Mouse (Mus musculus) heart, embryonic 15.5 days (tissue): Measurements from ENCODE around the gene Fkbp7. TPM values are rescaled to one million over a fixed set of nuclear protein-coding genes. Genes with fewer than 3 reads are reported as not detected.
A peak's percentile ranks its signal among the peaks of the same experiment; 100 is the strongest.

Experiments
- ATAC-seq: fragments of 200-750 bp; cut with Nextera tagmentation; replicated peaks from 2 replicates; pipeline ENCODE4 v1.8.0; 2017; ENCODE audit warnings: low read depth, moderate TSS enrichment; ENCODE audit not compliant: insufficient number of reproducible peaks, insufficient read depth, low FRiP score
- H3K27ac ChIP-seq: fragments of 300-500 bp; sonication (generic); 2 replicates; pipeline ENCODE4 v1.5.1; 2015; ENCODE audit warnings: mild to moderate bottlenecking, inconsistent platforms
- H3K27me3 ChIP-seq: fragments of 300-500 bp; sonication (generic); 2 replicates; pipeline ENCODE4 v1.6.1; 2015; ENCODE audit warnings: inconsistent platforms
- H3K36me3 ChIP-seq: fragments of 300-500 bp; sonication (generic); 2 replicates; pipeline ENCODE4 v1.6.1; 2015; ENCODE audit warnings: mild to moderate bottlenecking, inconsistent platforms
- H3K4me1 ChIP-seq: fragments of 300-500 bp; sonication (generic); replicated peaks from 2 replicates; pipeline ENCODE4 v1.6.1; 2015; ENCODE audit warnings: inconsistent platforms
- H3K4me2 ChIP-seq: fragments of 300-500 bp; sonication (generic); 2 replicates; pipeline ENCODE4 v1.6.1; 2015; ENCODE audit warnings: inconsistent platforms, mild to moderate bottlenecking, moderate library complexity
- H3K4me3 ChIP-seq: fragments of 300-500 bp; sonication (generic); 2 replicates; pipeline ENCODE4 v1.5.1; 2015; ENCODE audit warnings: mild to moderate bottlenecking, inconsistent platforms
- H3K9ac ChIP-seq: fragments of 300-500 bp; sonication (generic); 2 replicates; pipeline ENCODE4 v1.6.1; 2015; ENCODE audit warnings: mild to moderate bottlenecking, inconsistent platforms
- H3K9me3 ChIP-seq: fragments of 300-500 bp; sonication (generic); replicated peaks from 2 replicates; pipeline ENCODE4 v1.6.1; 2016; ENCODE audit warnings: inconsistent platforms
- WGBS: fragments of 180-500 bp; shearing (Covaris S2); methylation state at CpG from one replicate; pipeline ENCODE4 v1.1.7; 2015; ENCODE audit warnings: mixed read lengths; 5-methylcytosine and 5-hydroxymethylcytosine counted together
- polyA plus RNA-seq: library from polyadenylated mRNA; unstranded; fragments of >200 nt; fragmentation: Nextera tagmentation; extraction: Ambion mirVana; gene quantifications from 2 replicates; pipeline ENCODE4 v1.2.1, GENCODE M21; 2015

Gene Fkbp7
- polyA plus RNA-seq, 1 experiment from 2014 or later = 66.1 TPM

- Histone ChIP-seq H3K4me1 (no peaks in the 10 kb centered on the region), H3K9ac (no peak overlapping the region), H3K4me3 (no peak overlapping the region), H3K27ac (no peak overlapping the region), H3K4me2 (no peak overlapping the region), H3K36me3 (peaks cover 17% of the 10 kb centered on the region; the same call in 1 of the 2 replicates), H3K9me3 (no peaks in the 10 kb centered on the region), H3K27me3 (no peaks in the 10 kb centered on the region)
- WGBS = 57% methylated on average over 6 of the region's 8 CpGs
- no peak for ATAC-seq
Observed at GRCm38 (mm10) chr2:76659419-76659818, 13.5 kb downstream of the Fkbp7 start.

- Histone ChIP-seq H3K27ac (no peak overlapping the region), H3K4me2 (no peak overlapping the region), H3K9me3 (no peaks in the 10 kb centered on the region), H3K4me1 (no peaks in the 10 kb centered on the region), H3K36me3 (peaks cover 12% of the 10 kb centered on the region; the same call in 1 of the 2 replicates), H3K4me3 (no peak overlapping the region), H3K27me3 (no peaks in the 10 kb centered on the region), H3K9ac (no peak overlapping the region)
- no peak for ATAC-seq
- WGBS = 78% methylated on average over 13 of the region's 13 CpGs
Observed at GRCm38 (mm10) chr2:76658551-76658950, 14.4 kb downstream of the Fkbp7 start.

- Histone ChIP-seq H3K36me3 (no peaks in the 10 kb centered on the region), H3K9ac (no peak overlapping the region), H3K4me2 (no peak overlapping the region), H3K4me1 (no peaks in the 10 kb centered on the region), H3K4me3 (no peak overlapping the region), H3K27ac (no peak overlapping the region), H3K27me3 (no peaks in the 10 kb centered on the region), H3K9me3 (no peaks in the 10 kb centered on the region)
- ATAC-seq = no peak
- 3% methylated on average over 1 of the region's 1 CpGs for WGBS
Observed at GRCm38 (mm10) chr2:76655982-76656381, 16.9 kb downstream of the Fkbp7 start.

GRCm38 (mm10) chr2:76655444-76655843, 17.5 kb downstream of the Fkbp7 start:
- no peaks in the 10 kb centered on the region for H3K27me3 ChIP-seq
- no peaks in the 10 kb centered on the region for H3K4me1 ChIP-seq
- no peak for ATAC-seq
- no peak overlapping the region for H3K27ac ChIP-seq
- H3K36me3 ChIP-seq = no peaks in the 10 kb centered on the region
- H3K4me2 ChIP-seq = no peak overlapping the region
- no peaks in the 10 kb centered on the region for H3K9me3 ChIP-seq
- WGBS = 73% methylated on average over 3 of the region's 3 CpGs
- no peak overlapping the region for H3K4me3 ChIP-seq
- no peak overlapping the region for H3K9ac ChIP-seq

GRCm38 (mm10) chr2:76654646-76655045, 18.3 kb downstream of the Fkbp7 start:
- no peaks in the 10 kb centered on the region for H3K27me3 ChIP-seq
- ATAC-seq = no peak
- 74% methylated on average over 5 of the region's 5 CpGs for WGBS

GRCm38 (mm10) chr2:76653070-76653469, 19.8 kb downstream of the Fkbp7 start:
- Histone ChIP-seq H3K27ac (no peak overlapping the region), H3K4me3 (no peak overlapping the region), H3K9me3 (no peaks in the 10 kb centered on the region), H3K9ac (no peak overlapping the region), H3K4me1 (peaks cover 6% of the 10 kb centered on the region; the same call in 1 of the 2 replicates), H3K4me2 (no peak overlapping the region), H3K36me3 (no peaks in the 10 kb centered on the region), H3K27me3 (no peaks in the 10 kb centered on the region)
- ATAC-seq = no peak
- 91% methylated on average over 4 of the region's 4 CpGs for WGBS

More at GRCm38 (mm10) chr2:76654646-76655045, 18.3 kb downstream of the Fkbp7 start:
- no peak overlapping the region for H3K4me3 ChIP-seq
- no peak overlapping the region for H3K4me2 ChIP-seq
- H3K27ac ChIP-seq = no peak overlapping the region
- no peaks in the 10 kb centered on the region for H3K4me1 ChIP-seq
- H3K9ac ChIP-seq = no peak overlapping the region
- H3K9me3 ChIP-seq = no peaks in the 10 kb centered on the region
- no peaks in the 10 kb centered on the region for H3K36me3 ChIP-seq

GRCm38 (mm10) chr2:76648666-76649141, 24.2 kb downstream of the Fkbp7 start:
- 0 out of 2 replicates have a peak, but pooled peaks have one; percentile 6 for ATAC-seq

GRCm38 (mm10) chr2:76647883-76648570, 24.9 kb downstream of the Fkbp7 start, which contains the start of the genes Prkra and Pjvk:
Prkra (minus strand) TSS chr2:76648015.
Pjvk (plus strand) TSS chr2:76648476.
- ATAC-seq = peak; percentile 98
- H3K4me1 ChIP-seq = peaks cover 14% of the 10 kb centered on the region

More at GRCm38 (mm10) chr2:76648666-76649141, 24.2 kb downstream of the Fkbp7 start:
- peak overlapping the region; percentile 85 for H3K4me3 ChIP-seq
- H3K9ac ChIP-seq = peak overlapping the region; percentile 43; the same call in 1 of the 2 replicates
- peak overlapping the region; percentile 87 for H3K27ac ChIP-seq
- peak overlapping the region; percentile 94 for H3K4me2 ChIP-seq
- H3K36me3 ChIP-seq = no peaks in the 10 kb centered on the region
- H3K9me3 ChIP-seq = no peaks in the 10 kb centered on the region
- H3K27me3 ChIP-seq = no peaks in the 10 kb centered on the region
- WGBS = 29% methylated on average over 13 of the region's 13 CpGs
- H3K4me1 ChIP-seq = peaks cover 14% of the 10 kb centered on the region

GRCm38 (mm10) chr2:76647441-76647869, 25.5 kb downstream of the Fkbp7 start:
- peaks cover 5% of the 10 kb centered on the region for H3K36me3 ChIP-seq
- peak overlapping the region; percentile 90 for H3K9ac ChIP-seq
- H3K4me2 ChIP-seq = peak overlapping the region; percentile 94
- no peaks in the 10 kb centered on the region for H3K27me3 ChIP-seq
- under 1% methylated on average over 29 of the region's 32 CpGs for WGBS
- peak overlapping the region; percentile 85 for H3K4me3 ChIP-seq
- H3K4me1 ChIP-seq = peaks cover 14% of the 10 kb centered on the region
- peak; percentile 47 for ATAC-seq
- peak overlapping the region; percentile 87 for H3K27ac ChIP-seq
- no peaks in the 10 kb centered on the region for H3K9me3 ChIP-seq

More at GRCm38 (mm10) chr2:76647883-76648570, 24.9 kb downstream of the Fkbp7 start, which contains the start of the genes Prkra and Pjvk:
- Histone ChIP-seq H3K27me3 (no peaks in the 10 kb centered on the region), H3K9ac (peak within 1 kb of the TSS; percentile 90), H3K4me3 (peak within 1 kb of the TSS; percentile 85), H3K4me2 (peak within 1 kb of the TSS; percentile 94), H3K36me3 (no peaks in the 10 kb centered on the region), H3K27ac (peak within 1 kb of the TSS; percentile 87), H3K9me3 (no peaks in the 10 kb centered on the region)
- under 1% methylated on average over 37 of the region's 42 CpGs for WGBS

- no peak for ATAC-seq
- no peak overlapping the region for H3K4me3 ChIP-seq
- peaks cover 23% of the 10 kb centered on the region for H3K36me3 ChIP-seq
- H3K4me1 ChIP-seq = peaks cover 12% of the 10 kb centered on the region
- no peak overlapping the region for H3K9ac ChIP-seq
- H3K4me2 ChIP-seq = no peak overlapping the region
- no peak overlapping the region for H3K27ac ChIP-seq
- H3K9me3 ChIP-seq = no peaks in the 10 kb centered on the region
- no peaks in the 10 kb centered on the region for H3K27me3 ChIP-seq
Observed at GRCm38 (mm10) chr2:76643801-76644200, 29.1 kb downstream of the Fkbp7 start.

- peaks cover 52% of the 10 kb centered on the region for H3K36me3 ChIP-seq
- no peak overlapping the region for H3K9ac ChIP-seq
- no peak overlapping the region for H3K4me3 ChIP-seq
- H3K4me2 ChIP-seq = no peak overlapping the region
- no peak overlapping the region for H3K27ac ChIP-seq
- H3K27me3 ChIP-seq = no peaks in the 10 kb centered on the region
- no peaks in the 10 kb centered on the region for H3K4me1 ChIP-seq
- no peak for ATAC-seq
- no peaks in the 10 kb centered on the region for H3K9me3 ChIP-seq
- 94% methylated on average over 2 of the region's 2 CpGs for WGBS
Observed at GRCm38 (mm10) chr2:76639637-76640036, 33.3 kb downstream of the Fkbp7 start.
